Mouse (Mus musculus) brain, embryonic 14.5 days (tissue): ENCODE results near the gene Slc9a8.

Experiments used
- CTCF ChIP-seq: fragments of 200-500 bp; IDR thresholded peaks from 2 replicates; pipeline ENCODE4 v1.5.1; 2012; ENCODE audit warnings: inconsistent platforms, mild to moderate bottlenecking, moderate library complexity, borderline replicate concordance; ENCODE audit not compliant: insufficient read depth, insufficient read length; ENCODE audit errors: extremely low read depth
- POLR2A ChIP-seq: fragments of 200-500 bp; IDR thresholded peaks from 2 replicates; pipeline ENCODE4 v1.6.1; 2012; ENCODE audit warnings: mild to moderate bottlenecking, inconsistent platforms, borderline replicate concordance; ENCODE audit not compliant: poor library complexity, insufficient read depth, insufficient read length, severe bottlenecking; ENCODE audit errors: extremely low read depth

- no peak for TF ChIP-seq CTCF
- TF ChIP-seq POLR2A: no peak
Measured at GRCm38 (mm10) chr2:167383666-167384083, 37.8 kb upstream of the Slc9a8 start.
